Mouse (Mus musculus) ES-E14 (cell line): Measurements from ENCODE around the gene Acadl.

ENCODE experiments used
- CHD2 ChIP-seq: IDR thresholded peaks from 2 replicates; pipeline ENCODE4 v1.6.1; 2014; ENCODE audit warnings: mild to moderate bottlenecking, low read depth, low read length, inconsistent platforms
- HCFC1 ChIP-seq: IDR thresholded peaks from 2 replicates; pipeline ENCODE4 v1.6.1; 2012; ENCODE audit warnings: low read length, inconsistent platforms, borderline replicate concordance; ENCODE audit not compliant: insufficient read depth
- MAFK ChIP-seq: IDR thresholded peaks from 2 replicates; pipeline ENCODE4 v1.6.1; 2014; ENCODE audit warnings: mild to moderate bottlenecking, low read depth, low read length, inconsistent platforms; ENCODE audit not compliant: insufficient read depth
- ZNF384 ChIP-seq: IDR thresholded peaks from 2 replicates; pipeline ENCODE4 v1.6.1; 2012; ENCODE audit warnings: low read depth, low read length, inconsistent platforms

- no peak for TF ChIP-seq ZNF384
- no peak for TF ChIP-seq HCFC1
- no peak for TF ChIP-seq MAFK
- no peak for TF ChIP-seq CHD2
These were observed at the start of gene Acadl for GRCm38 (mm10) chr1:66862712-66863511.
